Mouse (Mus musculus) C2C12 (cell line): ENCODE data around the gene 1520401A03Rik.

Experiments used
- CTCF ChIP-seq: IDR thresholded peaks from one replicate; pipeline ENCODE4 v1.5.1; 2011; ENCODE audit not compliant: control insufficient read depth, insufficient read depth, insufficient read length
- MYOD1 ChIP-seq: IDR thresholded peaks from one replicate; pipeline ENCODE4 v1.6.1; 2011; ENCODE audit warnings: low read depth; ENCODE audit not compliant: control insufficient read depth, insufficient read length
- MYOG ChIP-seq: IDR thresholded peaks from one replicate; pipeline ENCODE4 v1.6.1; 2011; ENCODE audit not compliant: control insufficient read depth, insufficient read length; ENCODE audit errors: extremely low read depth
- USF1 ChIP-seq: IDR thresholded peaks from one replicate; pipeline ENCODE4 v1.6.1; 2011; ENCODE audit warnings: low read depth, mild to moderate bottlenecking, control low read depth, moderate library complexity

GRCm38 (mm10) chr17:23682092-23682491 lies 40.5 kb downstream of the 1520401A03Rik start:
- TF ChIP-seq MYOG (no peak), CTCF (no peak), MYOD1 (no peak), USF1 (no peak)
